Mouse (Mus musculus) lung, postnatal 4 days (tissue): ENCODE data around the gene Dtx2.

Source experiments
- DNase-seq, 2 experiments: peaks; one replicate each; pipeline ENCODE4 v3.0.0; 2021

Dtx2 gene

GRCm38 (mm10) chr5:135975893-135976668 is 18.5 kb upstream of the Dtx2 start:
- no peak for DNase-seq

- DNase-seq, result no peak
These were observed 15.2 kb upstream of the Dtx2 start for GRCm38 (mm10) chr5:135979381-135979780.

GRCm38 (mm10) chr5:135979904-135980303 is 14.7 kb upstream of the Dtx2 start, which contains the start of gene Zp3:
Gene Zp3 (plus strand): TSS chr5:135980099.
- DNase-seq, result no peak

GRCm38 (mm10) chr5:135982398-135982797 is 12.2 kb upstream of the Dtx2 start:
- peak; percentile 56 to 73 for DNase-seq

GRCm38 (mm10) chr5:135984546-135985044 is 10.0 kb upstream of the Dtx2 start:
- no peak for DNase-seq

- DNase-seq, result no peak
These were observed 7.4 kb upstream of the Dtx2 start for GRCm38 (mm10) chr5:135987248-135987647.

- no peak for DNase-seq
These were observed 4.0 kb upstream of the Dtx2 start for GRCm38 (mm10) chr5:135990601-135991000.

- DNase-seq, result no peak
These were observed 1.1 kb upstream of the Dtx2 start for GRCm38 (mm10) chr5:135993381-135993965.

GRCm38 (mm10) chr5:135994335-135994724 is 270 bp upstream of the Dtx2 start:
- no peak for DNase-seq

- DNase-seq, result no peak
These were observed 1.6 kb downstream of the Dtx2 start for GRCm38 (mm10) chr5:135996162-135996561.

- no peak for DNase-seq
These were observed 6.6 kb downstream of the Dtx2 start for GRCm38 (mm10) chr5:136001222-136001621.

GRCm38 (mm10) chr5:136002325-136002724 is 7.7 kb downstream of the Dtx2 start:
- DNase-seq, result no peak

GRCm38 (mm10) chr5:136002751-136003151 is 8.2 kb downstream of the Dtx2 start:
- DNase-seq, result no peak

GRCm38 (mm10) chr5:136004537-136004936 is 9.9 kb downstream of the Dtx2 start:
- DNase-seq, result no peak

GRCm38 (mm10) chr5:136007745-136008144 is 13.1 kb downstream of the Dtx2 start:
- DNase-seq, result no peak

- no peak for DNase-seq
These were observed 20.3 kb downstream of the Dtx2 start for GRCm38 (mm10) chr5:136014877-136015276.

- no peak for DNase-seq
These were observed 21.0 kb downstream of the Dtx2 start for GRCm38 (mm10) chr5:136015586-136015985.

- peak in 1 of 2 experiments; percentile 27 for DNase-seq
These were observed 21.6 kb downstream of the Dtx2 start for GRCm38 (mm10) chr5:136016014-136016876.

GRCm38 (mm10) chr5:136017262-136017661 is 22.7 kb downstream of the Dtx2 start:
- no peak for DNase-seq

- no peak for DNase-seq
These were observed 24.1 kb downstream of the Dtx2 start for GRCm38 (mm10) chr5:136018726-136019125.

- DNase-seq, result peak in 1 of 2 experiments; percentile 39
These were observed 25.3 kb downstream of the Dtx2 start for GRCm38 (mm10) chr5:136019907-136020306.

- DNase-seq, result no peak
These were observed 31.1 kb downstream of the Dtx2 start for GRCm38 (mm10) chr5:136025712-136026111.

GRCm38 (mm10) chr5:136026859-136027258 is 32.3 kb downstream of the Dtx2 start:
- DNase-seq, result no peak
